In genomic region chr14:99520343-99520742, GRCm38 (mm10) we compare ENCODE assay signal across 21 mouse cellular contexts.
DNase-seq lines count a peak whose midpoint lies in the region; ATAC-seq and TF ChIP-seq lines count a peak whose summit lies in the region.
"Had no signal": no experiment of that assay in that cellular context is flagged by ENCODE, and none has a peak within 500 bp of the region (broad histone marks: within the 10 kb centered on the region; RNA-seq: fewer than 3 reads in every experiment).

No protein-coding gene starts in this region.

- peak; percentile 45; the same call in 1 of the 2 replicates for ATAC-seq in forebrain, postnatal 0 days
- ATAC-seq in forebrain, embryonic 11.5 days (replicated peaks; ENCODE audit: low FRiP score) = no peak
- peak; percentile 60 for ATAC-seq in hindbrain, embryonic 16.5 days
- ATAC-seq in hindbrain, embryonic 12.5 days (ENCODE audit: low FRiP score) = no peak
- no peak for ATAC-seq in midbrain, postnatal 0 days (ENCODE audit: low FRiP score)
- ATAC-seq in midbrain, embryonic 16.5 days = no peak; the same call in 1 of the 2 replicates
- ATAC-seq in hindbrain, postnatal 0 days = peak; percentile 55; the same call in 1 of the 2 replicates
- ATAC-seq: inflammation-experienced regulatory T-cells, adult 6 months had no signal

- 40% methylated on average over 6 of the region's 6 CpGs for WGBS in forebrain, postnatal 0 days
- WGBS in forebrain, embryonic 11.5 days = 81% methylated on average over 6 of the region's 6 CpGs
- WGBS in hindbrain, embryonic 16.5 days = 52% methylated on average over 6 of the region's 6 CpGs
- WGBS in hindbrain, embryonic 12.5 days = 73% methylated on average over 6 of the region's 6 CpGs
- WGBS in midbrain, postnatal 0 days = 71% methylated on average over 6 of the region's 6 CpGs
- 64% methylated on average over 6 of the region's 6 CpGs for WGBS in midbrain, embryonic 16.5 days
- WGBS in hindbrain, postnatal 0 days = 38% methylated on average over 6 of the region's 6 CpGs

- no peak for TF ChIP-seq CTCF in forebrain, postnatal 0 days (IDR thresholded peaks at IDR 0.05; ENCODE audit: low read depth)
- TF ChIP-seq CTCF in midbrain, postnatal 0 days (IDR thresholded peaks at IDR 0.05) = no peak
- no peak for TF ChIP-seq CTCF in hindbrain, postnatal 0 days (IDR thresholded peaks at IDR 0.05; ENCODE audit: low read depth)

- H3K27me3 ChIP-seq in forebrain, postnatal 0 days (ENCODE audit: insufficient read depth, low read length) = no peaks in the 10 kb centered on the region
- H3K27me3 ChIP-seq in forebrain, embryonic 11.5 days (ENCODE audit: control insufficient read depth, insufficient read depth, low read length) = no peaks in the 10 kb centered on the region
- no peaks in the 10 kb centered on the region for H3K27me3 ChIP-seq in hindbrain, embryonic 16.5 days (replicated peaks; ENCODE audit: control insufficient read depth, insufficient read depth, low read length)
- no peaks in the 10 kb centered on the region for H3K27me3 ChIP-seq in hindbrain, embryonic 12.5 days
- no peaks in the 10 kb centered on the region for H3K27me3 ChIP-seq in midbrain, postnatal 0 days (ENCODE audit: insufficient read depth, low read length)
- no peaks in the 10 kb centered on the region for H3K27me3 ChIP-seq in midbrain, embryonic 16.5 days (ENCODE audit: control insufficient read depth, insufficient read depth, low read depth, low read length)
- no peaks in the 10 kb centered on the region for H3K27me3 ChIP-seq in hindbrain, postnatal 0 days (ENCODE audit: insufficient read depth, low read length)
- H3K27me3 ChIP-seq: embryonic facial prominence, embryonic 12.5 days; heart, embryonic 15.5 days had no signal

- no peaks in the 10 kb centered on the region for H3K36me3 ChIP-seq in forebrain, postnatal 0 days (ENCODE audit: insufficient read depth)
- no peaks in the 10 kb centered on the region for H3K36me3 ChIP-seq in forebrain, embryonic 11.5 days (ENCODE audit: control insufficient read depth, insufficient read depth, low read length)
- no peaks in the 10 kb centered on the region for H3K36me3 ChIP-seq in hindbrain, embryonic 16.5 days (ENCODE audit: control insufficient read depth, insufficient read depth, low read length)
- H3K36me3 ChIP-seq in hindbrain, embryonic 12.5 days = no peaks in the 10 kb centered on the region
- H3K36me3 ChIP-seq in midbrain, postnatal 0 days (ENCODE audit: insufficient read depth, low read length) = no peaks in the 10 kb centered on the region
- no peaks in the 10 kb centered on the region for H3K36me3 ChIP-seq in midbrain, embryonic 16.5 days (ENCODE audit: control insufficient read depth, insufficient read depth, low read length)
- no peaks in the 10 kb centered on the region for H3K36me3 ChIP-seq in hindbrain, postnatal 0 days (ENCODE audit: insufficient read depth, low read length)
- H3K36me3 ChIP-seq: embryonic facial prominence, embryonic 12.5 days; heart, embryonic 15.5 days had no signal

- no peak overlapping the region for H3K4me2 ChIP-seq in forebrain, postnatal 0 days (ENCODE audit: low read depth)
- H3K4me2 ChIP-seq in forebrain, embryonic 11.5 days (ENCODE audit: low read depth, low read length, severe bottlenecking) = no peak overlapping the region
- H3K4me2 ChIP-seq in hindbrain, embryonic 16.5 days (ENCODE audit: low read length) = no peak overlapping the region
- no peak overlapping the region for H3K4me2 ChIP-seq in hindbrain, embryonic 12.5 days (replicated peaks)
- no peak overlapping the region for H3K4me2 ChIP-seq in midbrain, postnatal 0 days (ENCODE audit: low read depth, low read length, poor library complexity, severe bottlenecking)
- no peak overlapping the region for H3K4me2 ChIP-seq in midbrain, embryonic 16.5 days (ENCODE audit: low read length)
- H3K4me2 ChIP-seq in hindbrain, postnatal 0 days (ENCODE audit: low read depth, low read length) = no peak overlapping the region
- H3K4me2 ChIP-seq: embryonic facial prominence, embryonic 12.5 days; heart, embryonic 11.5 days; heart, embryonic 15.5 days had no signal

- no peak overlapping the region for H3K4me3 ChIP-seq in forebrain, postnatal 0 days (ENCODE audit: low read depth, low read length)
- no peak overlapping the region for H3K4me3 ChIP-seq in forebrain, embryonic 11.5 days (ENCODE audit: low read depth, low read length)
- no peak overlapping the region for H3K4me3 ChIP-seq in hindbrain, embryonic 16.5 days (ENCODE audit: low read length)
- H3K4me3 ChIP-seq in hindbrain, embryonic 12.5 days = no peak overlapping the region
- no peak overlapping the region for H3K4me3 ChIP-seq in midbrain, postnatal 0 days (ENCODE audit: low read depth, low read length)
- H3K4me3 ChIP-seq in midbrain, embryonic 16.5 days (ENCODE audit: low read depth, low read length) = no peak overlapping the region
- H3K4me3 ChIP-seq in hindbrain, postnatal 0 days (ENCODE audit: low read length) = no peak overlapping the region
- H3K4me3 ChIP-seq: embryonic facial prominence, embryonic 12.5 days; heart, embryonic 15.5 days had no signal

- DNase-seq in forebrain, postnatal 0 days = peak; percentile 15
- no peak for DNase-seq in forebrain, embryonic 11.5 days (ENCODE audit: low spot score)
- peak; percentile 37 for DNase-seq in midbrain, postnatal 0 days (ENCODE audit: low spot score)
- peak; percentile 30 for DNase-seq in hindbrain, postnatal 0 days (ENCODE audit: low spot score)
- DNase-seq in adrenal gland, postnatal 10 days = no peak
- DNase-seq: adrenal gland, adult 2 months; adrenal gland, postnatal 36 days; cerebellum, adult 11-12 months; cerebellum, adult 9-10 months; cerebellum, postnatal 25 days; gastrocnemius, postnatal 36 days; heart, adult 18-20 months; heart, postnatal 14 days; kidney, adult 18-20 months had no signal

- H3K9ac ChIP-seq in forebrain, postnatal 0 days = no peak overlapping the region
- H3K9ac ChIP-seq in forebrain, embryonic 11.5 days (ENCODE audit: low read length) = no peak overlapping the region
- no peak overlapping the region for H3K9ac ChIP-seq in hindbrain, embryonic 16.5 days (ENCODE audit: low read depth, low read length)
- H3K9ac ChIP-seq in hindbrain, embryonic 12.5 days = no peak overlapping the region
- H3K9ac ChIP-seq in midbrain, postnatal 0 days (replicated peaks; ENCODE audit: low read length, poor library complexity, severe bottlenecking) = no peak overlapping the region
- no peak overlapping the region for H3K9ac ChIP-seq in midbrain, embryonic 16.5 days (ENCODE audit: low read depth, low read length)
- H3K9ac ChIP-seq in hindbrain, postnatal 0 days (replicated peaks; ENCODE audit: low read length) = no peak overlapping the region
- H3K9ac ChIP-seq: embryonic facial prominence, embryonic 12.5 days; heart, embryonic 15.5 days had no signal

- H3K27ac ChIP-seq in forebrain, postnatal 0 days (ENCODE audit: low read depth, low read length) = no peak overlapping the region
- H3K27ac ChIP-seq in forebrain, embryonic 11.5 days (ENCODE audit: low read depth, low read length) = no peak overlapping the region
- no peak overlapping the region for H3K27ac ChIP-seq in hindbrain, embryonic 16.5 days (ENCODE audit: low read depth, low read length)
- H3K27ac ChIP-seq in hindbrain, embryonic 12.5 days = no peak overlapping the region
- no peak overlapping the region for H3K27ac ChIP-seq in midbrain, postnatal 0 days (ENCODE audit: low read depth, low read length)
- no peak overlapping the region for H3K27ac ChIP-seq in midbrain, embryonic 16.5 days (ENCODE audit: low read length)
- H3K27ac ChIP-seq in hindbrain, postnatal 0 days = no peak overlapping the region
- H3K27ac ChIP-seq: embryonic facial prominence, embryonic 12.5 days; heart, embryonic 15.5 days had no signal

- no peaks in the 10 kb centered on the region for H3K4me1 ChIP-seq in forebrain, postnatal 0 days (ENCODE audit: insufficient read depth)
- H3K4me1 ChIP-seq in forebrain, embryonic 11.5 days (replicated peaks; ENCODE audit: control insufficient read depth, insufficient read depth, low read length) = no peaks in the 10 kb centered on the region
- H3K4me1 ChIP-seq in hindbrain, embryonic 16.5 days (ENCODE audit: control insufficient read depth, insufficient read depth, low read depth, low read length) = no peaks in the 10 kb centered on the region
- no peaks in the 10 kb centered on the region for H3K4me1 ChIP-seq in hindbrain, embryonic 12.5 days
- H3K4me1 ChIP-seq in midbrain, postnatal 0 days (ENCODE audit: insufficient read depth, low read length) = no peaks in the 10 kb centered on the region
- no peaks in the 10 kb centered on the region for H3K4me1 ChIP-seq in midbrain, embryonic 16.5 days (ENCODE audit: control insufficient read depth, insufficient read depth, low read length)
- no peaks in the 10 kb centered on the region for H3K4me1 ChIP-seq in hindbrain, postnatal 0 days (ENCODE audit: insufficient read depth, low read length)
- H3K4me1 ChIP-seq: embryonic facial prominence, embryonic 12.5 days; heart, embryonic 15.5 days had no signal

- no peaks in the 10 kb centered on the region for H3K9me3 ChIP-seq in forebrain, postnatal 0 days (ENCODE audit: low read length)
- H3K9me3 ChIP-seq in forebrain, embryonic 11.5 days (ENCODE audit: control insufficient read depth, low read length) = no peaks in the 10 kb centered on the region
- no peaks in the 10 kb centered on the region for H3K9me3 ChIP-seq in hindbrain, embryonic 16.5 days (ENCODE audit: control insufficient read depth, low read length)
- no peaks in the 10 kb centered on the region for H3K9me3 ChIP-seq in hindbrain, embryonic 12.5 days (replicated peaks)
- no peaks in the 10 kb centered on the region for H3K9me3 ChIP-seq in midbrain, postnatal 0 days (ENCODE audit: low read length)
- no peaks in the 10 kb centered on the region for H3K9me3 ChIP-seq in midbrain, embryonic 16.5 days (replicated peaks; ENCODE audit: control insufficient read depth, low read length, poor library complexity, severe bottlenecking)
- H3K9me3 ChIP-seq in hindbrain, postnatal 0 days (ENCODE audit: low read length) = no peaks in the 10 kb centered on the region
- H3K9me3 ChIP-seq: embryonic facial prominence, embryonic 12.5 days; heart, embryonic 15.5 days had no signal

Comparison
In these comparisons a context has a peak if more than half of its experiments do, and no peak if none do; other contexts are left out.
1. ATAC-seq: peak in forebrain, postnatal 0 days (single experiment), hindbrain, embryonic 16.5 days (single experiment) and hindbrain, postnatal 0 days (single experiment); none in forebrain, embryonic 11.5 days (single experiment), hindbrain, embryonic 12.5 days (single experiment), midbrain, postnatal 0 days (single experiment) and midbrain, embryonic 16.5 days (single experiment).
2. DNase-seq: peak in forebrain, postnatal 0 days (single experiment), midbrain, postnatal 0 days (single experiment) and hindbrain, postnatal 0 days (single experiment); none in forebrain, embryonic 11.5 days (single experiment) and adrenal gland, postnatal 10 days (single experiment).